Mouse (Mus musculus) heart, postnatal 0 days (tissue): ENCODE results near the gene Ilkap.

Source experiments
- CTCF ChIP-seq: IDR thresholded peaks from 2 replicates; pipeline ENCODE4 v1.5.1; 2016; ENCODE audit warnings: antibody characterized with exemption, control low read depth, low read depth
- EP300 ChIP-seq: IDR thresholded peaks from 2 replicates; pipeline ENCODE4 v1.6.1; 2016; ENCODE audit warnings: antibody characterized with exemption, low read depth

GRCm38 (mm10) chr1:91446511-91446910, 47.9 kb upstream of the Ilkap start:
- TF ChIP-seq EP300 (no peak), CTCF (no peak)
